Mouse (Mus musculus) kidney, postnatal 0 days (tissue): ENCODE results near the gene Rangrf. TPM values are rescaled to one million over a fixed set of nuclear protein-coding genes. Genes with fewer than 3 reads are reported as not detected.
"Not testable (repeated sequence)": the region's sequence is repeated elsewhere in the genome, so short reads cannot be mapped to it uniquely, and the experiment has no call there.

Experiments used
- ATAC-seq: fragments of 200-750 bp; cut with Nextera tagmentation; replicated peaks from 2 replicates; pipeline ENCODE4 v1.8.0; 2017; ENCODE audit warnings: low read depth, moderate number of reproducible peaks, moderate TSS enrichment, moderate library complexity; ENCODE audit not compliant: low FRiP score
- DNase-seq: peaks from one replicate; pipeline ENCODE4 v3.0.0-alpha.2; 2016; ENCODE audit warnings: low spot score
- H3K27ac ChIP-seq: fragments of 300-500 bp; sonication (generic); 2 replicates; pipeline ENCODE4 v1.5.1; 2014; ENCODE audit warnings: mild to moderate bottlenecking
- H3K27me3 ChIP-seq: fragments of 300-500 bp; sonication (generic); 2 replicates; pipeline ENCODE4 v1.6.1; 2014; ENCODE audit warnings: low read length, mixed read lengths; ENCODE audit not compliant: insufficient read depth
- H3K36me3 ChIP-seq: fragments of 300-500 bp; sonication (generic); 2 replicates; pipeline ENCODE4 v1.6.1; 2014; ENCODE audit warnings: low read length, mixed read lengths; ENCODE audit not compliant: insufficient read depth
- H3K4me1 ChIP-seq: fragments of 300-500 bp; sonication (generic); replicated peaks from 2 replicates; pipeline ENCODE4 v1.6.1; 2014; ENCODE audit warnings: antibody characterized with exemption, low read length, mixed read lengths; ENCODE audit not compliant: insufficient read depth
- H3K4me2 ChIP-seq: fragments of 300-500 bp; sonication (generic); 2 replicates; pipeline ENCODE4 v1.6.1; 2014; ENCODE audit warnings: mild to moderate bottlenecking, low read length, moderate library complexity, mixed read lengths
- H3K4me3 ChIP-seq: fragments of 300-500 bp; sonication (generic); replicated peaks from 2 replicates; pipeline ENCODE4 v1.5.1; 2014; ENCODE audit warnings: low read depth, low read length
- H3K9ac ChIP-seq: fragments of 300-500 bp; sonication (generic); 2 replicates; pipeline ENCODE4 v1.6.1; 2014; ENCODE audit warnings: low read depth, low read length
- H3K9me3 ChIP-seq: fragments of 300-500 bp; sonication (generic); replicated peaks from 2 replicates; pipeline ENCODE4 v1.6.1; 2016; ENCODE audit warnings: low read length, inconsistent platforms, mixed read lengths
- CTCF ChIP-seq: IDR thresholded peaks from 2 replicates; pipeline ENCODE4 v1.5.1; 2016; ENCODE audit warnings: antibody characterized with exemption, low read depth, mild to moderate bottlenecking, moderate library complexity
- WGBS: fragments of 180-500 bp; shearing (Covaris S2); extraction: QIAGEN DNeasy Blood & Tissue Kit; methylation state at CpG from one replicate; pipeline ENCODE4 v1.1.7; 2014; 5-methylcytosine and 5-hydroxymethylcytosine counted together
- polyA plus RNA-seq: library from polyadenylated mRNA; unstranded; fragments of >200 nt; fragmentation: Nextera tagmentation; extraction: Ambion mirVana; gene quantifications from 2 replicates; pipeline ENCODE4 v1.2.1, GENCODE M21; 2015

The Rangrf gene
- polyA plus RNA-seq, 1 experiment from 2014 or later = 55.6 TPM

- Histone ChIP-seq H3K9me3 (no peaks in the 10 kb centered on the region), H3K4me3 (no peak overlapping the region), H3K9ac (0 out of 2 replicates have a peak overlapping the region, but pooled peaks have one; percentile 44), H3K27me3 (no peaks in the 10 kb centered on the region), H3K4me1 (peaks cover 6% of the 10 kb centered on the region; the same call in 1 of the 2 replicates), H3K27ac (no peak overlapping the region), H3K36me3 (no peaks in the 10 kb centered on the region), H3K4me2 (peak overlapping the region; percentile 81)
- no peak for DNase-seq
- no peak for TF ChIP-seq CTCF
- no peak for ATAC-seq
- 88% methylated on average over 11 of the region's 11 CpGs for WGBS
These were observed 6.2 kb downstream of the Rangrf start for GRCm38 (mm10) chr11:68968752-68969151.

- H3K36me3 ChIP-seq = no peaks in the 10 kb centered on the region
- no peak within 1 kb of the TSS for H3K27ac ChIP-seq
- TF ChIP-seq CTCF = peak; percentile 42
- 1% methylated on average over 50 of the region's 50 CpGs for WGBS
- H3K4me3 ChIP-seq = peak within 1 kb of the TSS; percentile 43
- peaks cover 6% of the 10 kb centered on the region; the same call in 1 of the 2 replicates for H3K4me1 ChIP-seq
- ATAC-seq (peak; percentile 93), DNase-seq (peak; percentile 94)
- H3K9ac ChIP-seq = peak within 1 kb of the TSS; percentile 44
- H3K27me3 ChIP-seq = no peaks in the 10 kb centered on the region
- H3K9me3 ChIP-seq = no peaks in the 10 kb centered on the region
- peak within 1 kb of the TSS; percentile 81 for H3K4me2 ChIP-seq
These were observed 7.4 kb downstream of the Rangrf start, which contains the start of gene Slc25a35 for GRCm38 (mm10) chr11:68967337-68968282. Gene Slc25a35, plus strand, starts transcription at chr11:68968131.

GRCm38 (mm10) chr11:68966554-68966953, 8.4 kb downstream of the Rangrf start:
- Histone ChIP-seq H3K9ac (no peak overlapping the region), H3K4me2 (no peak overlapping the region), H3K9me3 (no peaks in the 10 kb centered on the region), H3K36me3 (no peaks in the 10 kb centered on the region), H3K27me3 (no peaks in the 10 kb centered on the region), H3K4me1 (peaks cover 6% of the 10 kb centered on the region; the same call in 1 of the 2 replicates), H3K27ac (no peak overlapping the region), H3K4me3 (no peak overlapping the region)
- ATAC-seq = no peak
- TF ChIP-seq CTCF = no peak
- no peak for DNase-seq
- WGBS = 28% methylated on average over 1 of the region's 1 CpGs

- no peaks in the 10 kb centered on the region for H3K36me3 ChIP-seq
- no peak overlapping the region for H3K27ac ChIP-seq
- H3K9ac ChIP-seq = no peak overlapping the region
- TF ChIP-seq CTCF = peak; percentile 69
- H3K27me3 ChIP-seq = no peaks in the 10 kb centered on the region
- H3K4me3 ChIP-seq = no peak overlapping the region
- DNase-seq (peak; percentile 74), ATAC-seq (no peak)
- WGBS = 39% methylated on average over 3 of the region's 3 CpGs
- no peaks in the 10 kb centered on the region for H3K9me3 ChIP-seq
- no peak overlapping the region for H3K4me2 ChIP-seq
- peaks cover 6% of the 10 kb centered on the region; the same call in 1 of the 2 replicates for H3K4me1 ChIP-seq
These were observed 9.1 kb downstream of the Rangrf start for GRCm38 (mm10) chr11:68965845-68966244.

- H3K9ac ChIP-seq = no peak overlapping the region
- no peak for TF ChIP-seq CTCF
- H3K27ac ChIP-seq = no peak overlapping the region
- H3K9me3 ChIP-seq = no peaks in the 10 kb centered on the region
- H3K4me3 ChIP-seq = no peak overlapping the region
- ATAC-seq (no peak), DNase-seq (no peak)
- no peaks in the 10 kb centered on the region for H3K27me3 ChIP-seq
- H3K4me2 ChIP-seq = no peak overlapping the region
- H3K4me1 ChIP-seq = peaks cover 6% of the 10 kb centered on the region; the same call in 1 of the 2 replicates
- H3K36me3 ChIP-seq = no peaks in the 10 kb centered on the region
These were observed 9.9 kb downstream of the Rangrf start for GRCm38 (mm10) chr11:68965050-68965449.

- no peaks in the 10 kb centered on the region for H3K36me3 ChIP-seq
- WGBS = 78% methylated on average over 2 of the region's 2 CpGs
- no peaks in the 10 kb centered on the region for H3K9me3 ChIP-seq
- no peak overlapping the region for H3K27ac ChIP-seq
- H3K4me2 ChIP-seq = no peak overlapping the region
- no peak for DNase-seq
- H3K9ac ChIP-seq = no peak overlapping the region
- no peak for TF ChIP-seq CTCF
- no peak for ATAC-seq
- H3K4me3 ChIP-seq = no peak overlapping the region
- H3K27me3 ChIP-seq = no peaks in the 10 kb centered on the region
- H3K4me1 ChIP-seq = peaks cover 2% of the 10 kb centered on the region; the same call in 1 of the 2 replicates
These were observed 11.6 kb downstream of the Rangrf start for GRCm38 (mm10) chr11:68963405-68963804.

GRCm38 (mm10) chr11:68962159-68962558, 12.8 kb downstream of the Rangrf start:
- not testable (repeated sequence) for H3K4me1 ChIP-seq, H3K4me2 ChIP-seq, H3K36me3 ChIP-seq, H3K9ac ChIP-seq, H3K27ac ChIP-seq, DNase-seq, H3K27me3 ChIP-seq, H3K4me3 ChIP-seq, ATAC-seq, H3K9me3 ChIP-seq
- WGBS = 22% methylated on average over 11 of the region's 11 CpGs
